ENCODE assay signal across 24 mouse cellular contexts in genomic region chr16:33853271-33853670, GRCm38 (mm10). TPM values are rescaled to one million over a fixed set of nuclear protein-coding genes. Genes with fewer than 3 reads are reported as not detected.
A peak's percentile ranks its signal among the peaks of the same experiment; 100 is the strongest.
DNase-seq lines count a peak whose midpoint lies in the region; ATAC-seq and TF ChIP-seq lines count a peak whose summit lies in the region.
"Had no signal": no experiment of that assay in that cellular context is flagged by ENCODE, and none has a peak within 500 bp of the region (broad histone marks: within the 10 kb centered on the region; RNA-seq: fewer than 3 reads in every experiment).

No protein-coding gene starts in this region.

- no peak for ATAC-seq in kidney, embryonic 16.5 days (ENCODE audit: low FRiP score, low TSS enrichment)
- ATAC-seq in kidney, embryonic 15.5 days (replicated peaks; ENCODE audit: low FRiP score), result no peak
- ATAC-seq: CD4-positive, CD25-positive, alpha-beta regulatory T cell, adult 4 months; forebrain, embryonic 13.5 days; forebrain, embryonic 15.5 days had no signal

- dilution Hi-C loops in CH12.LX (cut with MboI; ENCODE audit: extremely low pct_ligation_motif_present, extremely low pct_unique_long_range_greater_than_20kb, low sequenced_read_pairs), result no loop called here

- TF ChIP-seq POLR2A in kidney, adult 2 months (IDR thresholded peaks at IDR 0.05; ENCODE audit: low read depth, low read length), result no peak
- no peak for TF ChIP-seq POLR2A in CH12.LX (IDR thresholded peaks at IDR 0.05; ENCODE audit: low read depth, low read length)

- no peaks in the 10 kb centered on the region for H3K9me3 ChIP-seq in kidney, embryonic 16.5 days (ENCODE audit: low read length)
- 0 out of 2 replicates have a peak, but pooled peaks cover 3% of the 10 kb centered on the region for H3K9me3 ChIP-seq in kidney, embryonic 15.5 days (replicated peaks)
- no peaks in the 10 kb centered on the region for H3K9me3 ChIP-seq in CH12.LX (replicated peaks; ENCODE audit: low read length)
- H3K9me3 ChIP-seq: embryonic facial prominence, embryonic 13.5 days; embryonic facial prominence, embryonic 15.5 days; forebrain, embryonic 13.5 days; forebrain, embryonic 15.5 days had no signal

- H3K9ac ChIP-seq in kidney, embryonic 16.5 days (replicated peaks; ENCODE audit: low read length), result no peak overlapping the region
- no peak overlapping the region for H3K9ac ChIP-seq in kidney, embryonic 15.5 days
- no peak overlapping the region for H3K9ac ChIP-seq in CH12.LX (ENCODE audit: insufficient read depth, low read depth)
- H3K9ac ChIP-seq: embryonic facial prominence, embryonic 13.5 days; embryonic facial prominence, embryonic 15.5 days; forebrain, embryonic 13.5 days; forebrain, embryonic 15.5 days had no signal

- H3K4me3 ChIP-seq in kidney, adult 2 months (ENCODE audit: insufficient read depth, low read depth, low read length), result no peak overlapping the region
- H3K4me3 ChIP-seq in kidney, embryonic 16.5 days (ENCODE audit: low read length), result no peak overlapping the region
- no peak overlapping the region for H3K4me3 ChIP-seq in kidney, embryonic 15.5 days (replicated peaks)
- no peak overlapping the region for H3K4me3 ChIP-seq in CH12.LX (replicated peaks in 1 of 3; ENCODE audit: low read depth in 2 of 3, low read length in 2 of 3, poor library complexity in 1 of 3)
- H3K4me3 ChIP-seq: embryonic facial prominence, embryonic 13.5 days; embryonic facial prominence, embryonic 15.5 days; erythroblast, embryonic 14.5 days; forebrain, embryonic 13.5 days; forebrain, embryonic 15.5 days had no signal

- H3K4me2 ChIP-seq in kidney, embryonic 16.5 days (replicated peaks; ENCODE audit: low read depth, low read length), result no peak overlapping the region
- H3K4me2 ChIP-seq in kidney, embryonic 15.5 days, result no peak overlapping the region
- no peak overlapping the region for H3K4me2 ChIP-seq in CH12.LX (ENCODE audit: insufficient read depth, low read depth, poor library complexity, severe bottlenecking)
- H3K4me2 ChIP-seq: embryonic facial prominence, embryonic 13.5 days; embryonic facial prominence, embryonic 15.5 days; forebrain, embryonic 13.5 days; forebrain, embryonic 15.5 days had no signal

- no peak for TF ChIP-seq EP300 in CH12.LX (IDR thresholded peaks at IDR 0.05; ENCODE audit: low read length)

- peak; percentile 69 for DNase-seq in kidney, adult 11 months
- no peak for DNase-seq in kidney, postnatal 10 days
- peak; percentile 67 for DNase-seq in kidney, adult 2 months
- peak; percentile 41 to 77 for DNase-seq in kidney, postnatal 25 days
- DNase-seq in CH12.LX (ENCODE audit: extremely low read depth), result no peak
- DNase-seq: adrenal gland, adult 2 months; adrenal gland, postnatal 10 days; adrenal gland, postnatal 25 days; B cell, adult 2 months; cerebellum, adult 11 months; cerebellum, adult 18-20 months; cerebellum, adult 8-10 months; cerebellum, adult 9-11 months; cerebellum, postnatal 14 days; cerebellum, postnatal 36 days; embryo, embryonic 11 days had no signal

- TF ChIP-seq RAD21 in CH12.LX (IDR thresholded peaks at IDR 0.05; ENCODE audit: low read depth, low read length), result no peak

- no peaks in the 10 kb centered on the region for H3K36me3 ChIP-seq in kidney, adult 2 months (ENCODE audit: control insufficient read depth, insufficient read depth, low read length)
- H3K36me3 ChIP-seq in kidney, embryonic 16.5 days (ENCODE audit: insufficient read depth, low read length), result 0 out of 2 replicates have a peak, but pooled peaks cover 4% of the 10 kb centered on the region
- peaks cover 4% of the 10 kb centered on the region; the same call in 1 of the 2 replicates for H3K36me3 ChIP-seq in kidney, embryonic 15.5 days
- H3K36me3 ChIP-seq in CH12.LX (replicated peaks in 1 of 2; ENCODE audit: control insufficient read depth in 1 of 2, insufficient read depth in 1 of 2, low read length in 1 of 2), result no peaks in the 10 kb centered on the region
- H3K36me3 ChIP-seq: forebrain, embryonic 15.5 days had no signal

- 0 out of 2 replicates have a peak, but pooled peaks cover 2% of the 10 kb centered on the region for H3K4me1 ChIP-seq in kidney, adult 2 months (ENCODE audit: control insufficient read depth, insufficient read depth, low read length)
- no peaks in the 10 kb centered on the region for H3K4me1 ChIP-seq in kidney, embryonic 16.5 days (ENCODE audit: insufficient read depth, low read length)
- 0 out of 2 replicates have a peak, but pooled peaks cover 2% of the 10 kb centered on the region for H3K4me1 ChIP-seq in kidney, embryonic 15.5 days
- peaks cover 4 to 15% of the 10 kb centered on the region in 2 experiments; a peak in 3 of 4 replicates for H3K4me1 ChIP-seq in CH12.LX (ENCODE audit: control insufficient read depth in 1 of 2, insufficient read depth in 2 of 2)
- H3K4me1 ChIP-seq: forebrain, embryonic 13.5 days; forebrain, embryonic 15.5 days had no signal

- no peak overlapping the region for H3K27ac ChIP-seq in kidney, adult 2 months (ENCODE audit: insufficient read depth, low read depth, low read length)
- H3K27ac ChIP-seq in kidney, embryonic 16.5 days (ENCODE audit: low read length), result no peak overlapping the region
- H3K27ac ChIP-seq in kidney, embryonic 15.5 days, result no peak overlapping the region
- no peak overlapping the region for H3K27ac ChIP-seq in CH12.LX (ENCODE audit: insufficient read depth, low read depth)
- H3K27ac ChIP-seq: embryonic facial prominence, embryonic 13.5 days; embryonic facial prominence, embryonic 15.5 days; forebrain, embryonic 13.5 days; forebrain, embryonic 15.5 days had no signal

- no peaks in the 10 kb centered on the region for H3K79me2 ChIP-seq in CH12.LX (replicated peaks; ENCODE audit: control insufficient read depth, extremely low read depth, insufficient read depth, poor library complexity, severe bottlenecking)

- no peaks in the 10 kb centered on the region for H3K27me3 ChIP-seq in kidney, adult 2 months (replicated peaks; ENCODE audit: control insufficient read depth, insufficient read depth, low read length)
- H3K27me3 ChIP-seq in kidney, embryonic 16.5 days (ENCODE audit: insufficient read depth, low read length), result no peaks in the 10 kb centered on the region
- H3K27me3 ChIP-seq in kidney, embryonic 15.5 days, result no peaks in the 10 kb centered on the region
- no peaks in the 10 kb centered on the region for H3K27me3 ChIP-seq in CH12.LX (replicated peaks)
- H3K27me3 ChIP-seq: embryonic facial prominence, embryonic 13.5 days; embryonic facial prominence, embryonic 15.5 days; forebrain, embryonic 13.5 days; forebrain, embryonic 15.5 days had no signal

- in situ Hi-C loops in CH12.LX (cut with MboI; ENCODE audit: low pct_ligation_motif_present, low pct_unique_long_range_greater_than_20kb, low sequenced_read_pairs), result no loop called here

- TF ChIP-seq CTCF in kidney, adult 2 months (conservative IDR thresholded peaks at IDR 0.05; ENCODE audit: insufficient read depth, insufficient read length, low read depth, low read length), result no peak
- TF ChIP-seq CTCF in CH12.LX (conservative IDR thresholded peaks at IDR 0.05 in 1 of 2, IDR thresholded peaks at IDR 0.05 in 1 of 2; ENCODE audit: low read depth in 2 of 2, low read length in 2 of 2), result no peak

TF ChIP-seq in CH12.LX, 34 proteins besides CTCF, POLR2A, EP300 and RAD21:
- TF ChIP-seq KAT2A (IDR thresholded peaks at IDR 0.05; ENCODE audit: insufficient replicate concordance, low read length) (no peak), USF2 (conservative IDR thresholded peaks at IDR 0.05; ENCODE audit: low read depth, low read length) (no peak), BHLHE40 (IDR thresholded peaks at IDR 0.05; ENCODE audit: low read depth, low read length) (no peak), ZNF384 (IDR thresholded peaks at IDR 0.05; ENCODE audit: low read depth, low read length) (no peak), MAX (IDR thresholded peaks at IDR 0.05; ENCODE audit: low read length) (no peak), PAX5 (IDR thresholded peaks at IDR 0.05; ENCODE audit: low read length) (no peak), JUND (conservative IDR thresholded peaks at IDR 0.05; ENCODE audit: low read depth, low read length) (no peak), TCF12 (IDR thresholded peaks at IDR 0.05; ENCODE audit: low read depth, low read length) (peak; percentile 21; the same call in 1 of the 2 replicates), CHD1 (IDR thresholded peaks at IDR 0.05; ENCODE audit: low read depth, low read length) (no peak)

RNA-seq across cellular contexts. Expression of gene Itgb5, which starts 23.8 kb away (rescaled TPM):
- polyA plus RNA-seq in kidney, adult 2 months (2012; rRNA removed), result 145 TPM in 2 replicates
- polyA plus RNA-seq in kidney, embryonic 16.5 days (2015; fragmentation: Nextera tagmentation; extraction: Ambion mirVana), result 14.1 and 16.8 TPM in 2 replicates
- polyA plus RNA-seq in kidney, embryonic 15.5 days (2015; fragmentation: Nextera tagmentation; extraction: Ambion mirVana), result 44.4 and 46.9 TPM in 2 replicates
- total RNA-seq in CH12.LX (2012; rRNA removed), result 11.5 and 20.1 TPM in 2 replicates
- total RNA-seq in CH12.LX (2014; rRNA removed), result 0.65 and 0.85 TPM in 2 replicates
- 1.1 and 1.8 TPM in 2 replicates for polyA plus RNA-seq in CH12.LX (2012; ENCODE audit: insufficient read length, low read depth)

RNA-seq across cellular contexts. Expression of gene Muc13, which starts 59.4 kb away (rescaled TPM):
- polyA plus RNA-seq in kidney, adult 2 months (2012; rRNA removed), result 0.10 and 0.11 TPM in 2 replicates
- 0.06 TPM in 1 of 2 replicates, not detected in the other for polyA plus RNA-seq in kidney, embryonic 16.5 days (2015; fragmentation: Nextera tagmentation; extraction: Ambion mirVana)
- 0.19 and 1.4 TPM in 2 replicates for polyA plus RNA-seq in kidney, embryonic 15.5 days (2015; fragmentation: Nextera tagmentation; extraction: Ambion mirVana)
- not detected in 2 replicates for total RNA-seq in CH12.LX (2012; rRNA removed)
- total RNA-seq in CH12.LX (2014; rRNA removed), result not detected in 2 replicates
- not detected in 2 replicates for polyA plus RNA-seq in CH12.LX (2012; ENCODE audit: insufficient read length, low read depth)
- total RNA-seq: adrenal gland, adult 2 months; adrenal gland, postnatal 25 days had no signal
- polyA plus RNA-seq: erythroblast, embryonic 14.5 days; forebrain, embryonic 13.5 days; forebrain, embryonic 15.5 days had no signal

Comparison
In these comparisons a context has a peak if more than half of its experiments do, and no peak if none do; other contexts are left out.
1. DNase-seq: peak in kidney, adult 11 months (single experiment), kidney, adult 2 months (single experiment) and kidney, postnatal 25 days (2 of 2); none in kidney, postnatal 10 days (single experiment) and CH12.LX (single experiment).